Mouse (Mus musculus) erythroblast, embryonic 14.5 days (primary cell): ENCODE measurements around the gene Amn.

Experiments
- GATA1 ChIP-seq: IDR thresholded peaks from 2 replicates; pipeline ENCODE4 v1.6.1; 2012; ENCODE audit warnings: low read length, inconsistent platforms, mixed read lengths
- TAL1 ChIP-seq: IDR thresholded peaks from 3 replicates; pipeline ENCODE4 v1.6.1; 2012; ENCODE audit warnings: low read length, inconsistent platforms, mixed read lengths

GRCm38 (mm10) chr12:111306821-111307220 lies 35.9 kb downstream of the Amn start:
- no peak for TF ChIP-seq GATA1
- no peak for TF ChIP-seq TAL1
